Mouse (Mus musculus) lung, adult 2 months (tissue): Measurements from ENCODE around the gene Npm3. TPM values are rescaled to one million over a fixed set of nuclear protein-coding genes. Genes with fewer than 3 reads are reported as not detected.

ENCODE experiments used
- DNase-seq: peaks from one replicate; pipeline ENCODE4 v3.0.0; 2022
- H3K4me1 ChIP-seq: fragments of 200-500 bp; 2 replicates; pipeline ENCODE4 v1.6.1; 2011; ENCODE audit warnings: low read length; ENCODE audit not compliant: control insufficient read depth, insufficient read depth
- H3K4me3 ChIP-seq: fragments of 200-500 bp; replicated peaks from 2 replicates; pipeline ENCODE3; 2011; ENCODE audit warnings: low read depth, mild to moderate bottlenecking, control low read depth, low read length; ENCODE audit errors: extremely low read depth
- CTCF ChIP-seq: fragments of 200-500 bp; IDR thresholded peaks from 2 replicates; pipeline ENCODE4 v1.5.1; 2011; ENCODE audit warnings: mild to moderate bottlenecking, low read length, control low read depth; ENCODE audit not compliant: insufficient read depth
- POLR2A ChIP-seq: fragments of 200-500 bp; IDR thresholded peaks from 2 replicates; pipeline ENCODE4 v1.6.1; 2011; ENCODE audit warnings: low read depth, mild to moderate bottlenecking, control low read depth, low read length, borderline replicate concordance; ENCODE audit errors: extremely low read depth
- WGBS: fragments of 180-500 bp; shearing (Covaris S2); methylation state at CpG from one replicate; pipeline ENCODE4 v1.1.7; 2018; 5-methylcytosine and 5-hydroxymethylcytosine counted together
- polyA plus RNA-seq: library from polyadenylated mRNA; depleted of rRNA; stranded (reverse); fragments of >200 nt; gene quantifications from 2 replicates; pipeline ENCODE4 v1.2.3, GENCODE M21; 2012; rRNA removed

The Npm3 gene
- polyA plus RNA-seq: 39.0 and 41.3 TPM in 2 replicates

GRCm38 (mm10) chr19:45749243-45750043 lies at the start of gene Npm3:
Gene Npm3, minus strand, starts transcription at chr19:45749591.
- peak; percentile 78 for DNase-seq
- Histone ChIP-seq H3K4me1 (peaks cover 14% of the 10 kb centered on the region), H3K4me3 (peak within 1 kb of the TSS; percentile 73)
- WGBS: under 1% methylated on average over 60 of the region's 60 CpGs
- TF ChIP-seq POLR2A: no peak
- no peak for TF ChIP-seq CTCF

DNA sequence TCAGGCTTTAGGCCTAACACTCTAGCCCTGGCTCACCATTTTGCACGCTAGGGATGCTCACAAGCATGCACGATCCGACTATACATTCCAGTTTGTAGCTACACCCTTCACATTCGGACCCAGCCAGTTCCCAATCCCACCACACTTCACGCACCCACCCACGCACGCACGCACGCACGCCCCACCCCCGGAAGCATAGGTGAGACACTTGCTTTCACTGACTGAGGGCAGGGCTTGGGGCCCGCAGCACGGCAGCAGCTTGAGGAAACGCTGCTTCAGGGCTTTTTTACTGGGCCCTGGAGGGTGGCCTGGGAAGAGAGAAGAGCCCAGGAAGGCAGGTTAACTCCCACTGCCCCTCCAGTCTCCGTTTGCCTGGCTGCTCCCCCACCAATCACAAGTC lies 47.5 kb upstream of the Npm3 start:
- H3K4me3 ChIP-seq: no peak overlapping the region
- TF ChIP-seq CTCF (no peak), POLR2A (no peak)
- DNase-seq: no peak
- WGBS: 77% methylated on average over 15 of the region's 15 CpGs
- no peaks in the 10 kb centered on the region; the same call in 1 of the 2 replicates for H3K4me1 ChIP-seq

DNA sequence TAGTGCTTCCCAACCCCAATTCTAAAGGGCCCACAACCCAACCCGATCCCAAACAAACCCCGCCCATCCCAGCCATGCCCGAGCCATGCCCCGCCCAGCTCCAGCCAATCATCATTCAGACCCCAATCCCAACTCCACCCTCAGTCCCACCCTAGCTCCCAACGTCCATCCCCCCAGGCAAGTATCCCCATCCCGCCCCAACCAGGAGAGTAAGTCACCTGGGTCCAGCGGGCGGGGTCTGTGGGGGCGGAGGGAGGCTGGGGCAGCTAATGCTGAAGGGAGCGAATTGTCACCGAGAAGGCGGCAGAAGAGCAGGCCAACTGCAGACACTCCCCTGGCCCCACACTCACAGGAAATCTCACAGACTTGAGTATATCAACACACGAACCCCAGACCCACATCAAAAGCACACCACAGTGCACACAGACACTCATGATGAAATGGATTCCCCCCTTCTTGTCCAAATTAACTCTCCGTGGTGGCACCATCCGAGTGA lies 46.7 kb upstream of the Npm3 start:
- 25% methylated on average over 15 of the region's 15 CpGs for WGBS
- H3K4me1 ChIP-seq: no peaks in the 10 kb centered on the region; the same call in 1 of the 2 replicates
- no peak for DNase-seq
- no peak for TF ChIP-seq CTCF
- TF ChIP-seq POLR2A: no peak
- no peak overlapping the region for H3K4me3 ChIP-seq

DNA sequence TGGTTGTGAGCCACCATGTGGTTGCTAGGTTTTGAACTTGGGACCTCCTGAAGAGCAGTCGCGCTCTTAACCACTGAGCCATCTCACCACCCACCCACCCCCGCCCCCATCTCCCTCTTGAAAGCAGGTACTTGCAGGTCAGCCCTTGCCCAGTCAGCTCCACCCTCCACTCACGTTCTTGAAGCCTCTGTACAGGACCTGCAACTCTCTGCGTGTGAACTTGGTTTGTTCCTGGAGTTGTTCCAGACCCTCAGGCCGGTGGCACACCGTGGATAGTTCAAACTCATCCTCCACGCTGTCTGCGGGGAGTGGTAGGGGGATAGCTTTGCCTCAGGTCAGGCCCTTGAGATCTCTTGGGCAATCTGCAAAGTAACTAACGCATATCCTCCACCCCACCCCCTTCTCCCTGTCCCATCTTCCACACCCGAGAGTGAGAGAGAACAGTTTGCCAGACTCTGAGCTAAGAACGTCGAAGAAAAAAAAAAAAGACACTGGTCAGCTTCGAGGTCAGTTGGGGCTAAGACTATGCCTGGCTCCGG lies 46.1 kb upstream of the Npm3 start:
- 25% methylated on average over 15 of the region's 15 CpGs for WGBS
- H3K4me1 ChIP-seq: no peaks in the 10 kb centered on the region; the same call in none of the 2 replicates
- DNase-seq: no peak
- TF ChIP-seq CTCF (no peak), POLR2A (no peak)
- no peak overlapping the region for H3K4me3 ChIP-seq

- no peak for DNase-seq
- no peak overlapping the region for H3K4me3 ChIP-seq
- 62% methylated on average over 6 of the region's 6 CpGs for WGBS
- no peak for TF ChIP-seq CTCF
- TF ChIP-seq POLR2A: no peak
- H3K4me1 ChIP-seq: no peaks in the 10 kb centered on the region; the same call in none of the 2 replicates
These were observed 45.3 kb upstream of the Npm3 start for GRCm38 (mm10) chr19:45794718-45795117.

- no peak for DNase-seq
- 88% methylated on average over 6 of the region's 6 CpGs for WGBS
- no peak for TF ChIP-seq POLR2A
- no peak for TF ChIP-seq CTCF
These were observed 43.0 kb upstream of the Npm3 start for GRCm38 (mm10) chr19:45792404-45792803.

DNA sequence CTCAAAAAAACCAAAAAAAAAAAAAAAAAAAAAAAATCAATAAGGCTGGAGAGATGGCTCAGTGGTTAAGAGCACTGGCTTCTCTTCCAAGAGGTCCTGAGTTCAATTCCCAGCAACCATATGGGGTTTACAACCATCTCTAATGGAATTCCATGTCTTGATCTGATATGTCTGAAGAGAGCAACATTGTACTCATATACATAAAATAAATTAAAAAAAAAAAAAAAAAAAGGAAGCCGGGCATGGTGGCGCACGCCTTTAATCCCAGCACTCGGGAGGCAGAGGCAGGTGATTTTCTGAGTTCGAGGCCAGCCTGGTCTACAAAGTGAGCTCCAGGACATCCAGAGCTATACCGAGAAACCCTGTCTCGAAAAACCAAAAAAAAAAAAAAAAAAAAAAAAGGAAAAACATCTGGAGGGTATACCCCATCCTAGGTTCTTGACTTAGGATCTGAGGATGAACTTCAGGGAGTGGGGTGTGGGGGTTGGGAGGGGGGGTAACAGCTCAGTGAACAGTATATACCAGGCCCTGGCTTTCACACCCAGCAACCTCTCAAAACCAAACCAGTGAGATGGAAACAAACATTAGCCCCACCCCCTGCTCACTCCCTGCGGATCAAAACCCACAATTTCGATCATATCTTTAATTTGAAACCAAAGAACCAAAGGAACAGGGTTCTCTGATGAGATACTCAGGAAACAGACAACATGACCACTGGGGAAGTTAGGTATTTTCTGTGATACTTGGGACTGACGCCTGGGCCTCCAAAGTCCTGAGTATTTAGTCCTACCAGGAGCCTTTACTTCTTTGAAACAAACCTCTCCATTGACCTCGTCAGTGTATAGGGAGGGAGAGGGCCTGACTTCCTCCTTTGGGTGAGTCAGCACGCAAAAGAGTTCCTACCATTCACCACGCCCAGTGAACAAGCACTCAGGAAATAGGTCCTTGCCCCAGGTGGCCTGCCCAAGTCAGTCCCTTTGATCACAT lies 40.8 kb upstream of the Npm3 start:
- no peak for DNase-seq
- no peaks in the 10 kb centered on the region; the same call in 1 of the 2 replicates for H3K4me1 ChIP-seq
- no peak overlapping the region for H3K4me3 ChIP-seq
- WGBS: 59% methylated on average over 13 of the region's 13 CpGs
- TF ChIP-seq POLR2A: no peak
- no peak for TF ChIP-seq CTCF

More at GRCm38 (mm10) chr19:45792404-45792803, 43.0 kb upstream of the Npm3 start:
- Histone ChIP-seq H3K4me1 (no peaks in the 10 kb centered on the region; the same call in none of the 2 replicates), H3K4me3 (no peak overlapping the region)

GRCm38 (mm10) chr19:45789365-45789764 lies 40.0 kb upstream of the Npm3 start:
- DNase-seq: no peak
- H3K4me3 ChIP-seq: no peak overlapping the region
- TF ChIP-seq CTCF (no peak), POLR2A (no peak)
- 87% methylated on average over 7 of the region's 7 CpGs for WGBS
- no peaks in the 10 kb centered on the region; the same call in 1 of the 2 replicates for H3K4me1 ChIP-seq

GRCm38 (mm10) chr19:45788337-45788736 lies 38.9 kb upstream of the Npm3 start:
- no peak for TF ChIP-seq POLR2A
- no peak for TF ChIP-seq CTCF
- Histone ChIP-seq H3K4me1 (peaks cover 5% of the 10 kb centered on the region), H3K4me3 (no peak overlapping the region)
- no peak for DNase-seq
- WGBS: 69% methylated on average over 4 of the region's 4 CpGs
